Mouse (Mus musculus) MEL (cell line): ENCODE data around the gene Smyd3. TPM values are rescaled to one million over a fixed set of nuclear protein-coding genes. Genes with fewer than 3 reads are reported as not detected.

Experiments
- DNase-seq: peaks from one replicate; pipeline ENCODE4 v3.0.0; 2011; ENCODE audit warnings: low read depth, low spot score
- H3K27ac ChIP-seq: 2 replicates; pipeline ENCODE4 v1.5.1; 2012; ENCODE audit warnings: low read depth, mild to moderate bottlenecking, control low read depth, low read length, moderate library complexity; ENCODE audit not compliant: control insufficient read depth
- H3K27me3 ChIP-seq, 2 experiments: fragments of 150-350 bp in 1 of 2; sonication (generic) in 1 of 2; 2 replicates each; pipeline ENCODE4 v1.6.1; 2012; ENCODE audit warnings: low read length in 2 of 2, mild to moderate bottlenecking in 2 of 2, improper control_type of control experiment in 1 of 2, moderate library complexity in 1 of 2; ENCODE audit not compliant: insufficient read depth in 2 of 2, control insufficient read depth in 1 of 2
- H3K36me3 ChIP-seq, 2 experiments: 2 replicates each; pipeline ENCODE4 v1.6.1; 2012 to 2014; ENCODE audit warnings: low read length in 2 of 2, improper control_type of control experiment in 1 of 2, inconsistent platforms in 1 of 2, mild to moderate bottlenecking in 1 of 2; ENCODE audit not compliant: insufficient read depth in 2 of 2, control insufficient read depth in 1 of 2
- H3K4me1 ChIP-seq, 2 experiments: fragments of 150-350 bp in 1 of 2; sonication (generic) in 1 of 2; 2 replicates each; pipeline ENCODE4 v1.6.1; 2012; ENCODE audit warnings: low read length in 2 of 2, improper control_type of control experiment in 1 of 2, mild to moderate bottlenecking in 1 of 2; ENCODE audit not compliant: insufficient read depth in 2 of 2, control insufficient read depth in 1 of 2
- H3K4me3 ChIP-seq, 2 experiments: fragments of 150-350 bp in 1 of 2; sonication (generic) in 1 of 2; 2 replicates each; pipeline ENCODE4 v1.5.1; 2012; ENCODE audit warnings: low read depth in 2 of 2, low read length in 2 of 2, mild to moderate bottlenecking in 2 of 2, moderate library complexity in 2 of 2, control low read depth in 1 of 2, improper control_type of control experiment in 1 of 2; ENCODE audit not compliant: control insufficient read depth in 1 of 2, insufficient read depth in 1 of 2
- H3K79me2 ChIP-seq: 2 replicates; pipeline ENCODE4 v1.6.1; 2012; ENCODE audit warnings: mild to moderate bottlenecking, low read length, moderate library complexity; ENCODE audit not compliant: control insufficient read depth, poor library complexity, insufficient read depth
- H3K9ac ChIP-seq: 2 replicates; pipeline ENCODE4 v1.6.1; 2012; ENCODE audit warnings: low read depth, mild to moderate bottlenecking, control low read depth, low read length, moderate library complexity; ENCODE audit not compliant: control insufficient read depth, poor library complexity, severe bottlenecking
- H3K9me3 ChIP-seq: fragments of 150-350 bp; sonication (generic); replicated peaks from 2 replicates; pipeline ENCODE4 v1.6.1; 2012; ENCODE audit warnings: mild to moderate bottlenecking, low read length, improper control_type of control experiment, moderate library complexity; ENCODE audit not compliant: insufficient read depth
- BHLHE40 ChIP-seq: IDR thresholded peaks from 2 replicates; pipeline ENCODE4 v1.6.1; 2012; ENCODE audit warnings: low read depth, mild to moderate bottlenecking, inconsistent platforms, low read length, improper control_type of control experiment, borderline replicate concordance
- CTCF ChIP-seq, 3 experiments: IDR thresholded peaks in 2 of 3; conservative IDR thresholded peaks in 1 of 3; 2 replicates each; pipeline ENCODE4 v1.5.1; 2011 to 2012; ENCODE audit warnings: low read length in 3 of 3, low read depth in 2 of 3, mild to moderate bottlenecking in 2 of 3, improper control_type of control experiment in 1 of 3, inconsistent platforms in 1 of 3, mixed read lengths in 1 of 3, moderate library complexity in 1 of 3; ENCODE audit not compliant: control insufficient read depth in 1 of 3, insufficient read depth in 1 of 3, poor library complexity in 1 of 3, severe bottlenecking in 1 of 3
- E2F4 ChIP-seq: IDR thresholded peaks from 2 replicates; pipeline ENCODE4 v1.6.1; 2011; ENCODE audit warnings: low read depth, low read length, improper control_type of control experiment, borderline replicate concordance
- EP300 ChIP-seq, 2 experiments: IDR thresholded peaks; 2 replicates each; pipeline ENCODE4 v1.6.1; 2011; ENCODE audit warnings: improper control_type of control experiment in 2 of 2, low read length in 2 of 2, low read depth in 1 of 2, mild to moderate bottlenecking in 1 of 2
- ETS1 ChIP-seq: IDR thresholded peaks from 2 replicates; pipeline ENCODE4 v1.6.1; 2012; ENCODE audit warnings: low read depth, mild to moderate bottlenecking, inconsistent platforms, low read length, improper control_type of control experiment, moderate library complexity
- GATA1 ChIP-seq: IDR thresholded peaks from 2 replicates; pipeline ENCODE4 v1.6.1; 2011; ENCODE audit warnings: low read depth, low read length, improper control_type of control experiment
- MAFK ChIP-seq: IDR thresholded peaks from 2 replicates; pipeline ENCODE4 v1.6.1; 2011; ENCODE audit warnings: low read depth, mild to moderate bottlenecking, low read length, improper control_type of control experiment, borderline replicate concordance
- MAX ChIP-seq: IDR thresholded peaks from 2 replicates; pipeline ENCODE4 v1.6.1; 2011; ENCODE audit warnings: low read length, improper control_type of control experiment
- MEF2A ChIP-seq: IDR thresholded peaks from 2 replicates; pipeline ENCODE4 v1.6.1; 2014; ENCODE audit warnings: low read depth, mild to moderate bottlenecking, inconsistent platforms, low read length, improper control_type of control experiment; ENCODE audit not compliant: poor library complexity, insufficient replicate concordance, severe bottlenecking; ENCODE audit errors: extremely low read depth
- MYC ChIP-seq: IDR thresholded peaks from 2 replicates; pipeline ENCODE4 v1.6.1; 2011; ENCODE audit warnings: low read depth, mild to moderate bottlenecking, low read length, improper control_type of control experiment, moderate library complexity
- NELFE ChIP-seq: IDR thresholded peaks from 2 replicates; pipeline ENCODE4 v1.6.1; 2011; ENCODE audit warnings: low read depth, low read length, improper control_type of control experiment
- POLR2A ChIP-seq, 2 experiments: IDR thresholded peaks; 2 replicates each; pipeline ENCODE4 v1.6.1; 2011 to 2012; ENCODE audit warnings: low read length in 2 of 2, mild to moderate bottlenecking in 2 of 2, control low read depth in 1 of 2, improper control_type of control experiment in 1 of 2, low read depth in 1 of 2, moderate library complexity in 1 of 2; ENCODE audit not compliant: control insufficient read depth in 1 of 2, insufficient read depth in 1 of 2, poor library complexity in 1 of 2
- POLR2AphosphoS5 ChIP-seq: IDR thresholded peaks from 2 replicates; pipeline ENCODE4 v1.6.1; 2012; ENCODE audit warnings: low read depth, borderline replicate concordance, mild to moderate bottlenecking, inconsistent platforms, low read length, moderate library complexity, mixed read lengths
- RCOR1 ChIP-seq: IDR thresholded peaks from 2 replicates; pipeline ENCODE4 v1.6.1; 2012; ENCODE audit warnings: low read depth, mild to moderate bottlenecking, inconsistent platforms, low read length, improper control_type of control experiment
- SIN3A ChIP-seq: IDR thresholded peaks from 2 replicates; pipeline ENCODE4 v1.6.1; 2012; ENCODE audit warnings: low read length, improper control_type of control experiment, inconsistent platforms
- SMC3 ChIP-seq: IDR thresholded peaks from 2 replicates; pipeline ENCODE4 v1.6.1; 2011; ENCODE audit warnings: low read depth, low read length, improper control_type of control experiment
- TAL1 ChIP-seq: IDR thresholded peaks from 2 replicates; pipeline ENCODE4 v1.6.1; 2012; ENCODE audit warnings: mild to moderate bottlenecking, inconsistent platforms, low read length, moderate library complexity, mixed read lengths
- TBP ChIP-seq: IDR thresholded peaks from 2 replicates; pipeline ENCODE4 v1.8.0; 2011; ENCODE audit warnings: low read depth, low read length, improper control_type of control experiment
- TCF12 ChIP-seq: IDR thresholded peaks from 2 replicates; pipeline ENCODE4 v1.6.1; 2014; ENCODE audit warnings: low read depth, mild to moderate bottlenecking, inconsistent platforms, low read length, improper control_type of control experiment, moderate library complexity
- USF2 ChIP-seq, 2 experiments: IDR thresholded peaks; 2 replicates each; pipeline ENCODE4 v1.6.1; 2011 to 2012; ENCODE audit warnings: improper control_type of control experiment in 2 of 2, low read length in 2 of 2, borderline replicate concordance in 1 of 2, inconsistent platforms in 1 of 2, low read depth in 1 of 2, mild to moderate bottlenecking in 1 of 2; ENCODE audit not compliant: insufficient read depth in 1 of 2
- ZMIZ1 ChIP-seq: IDR thresholded peaks from 2 replicates; pipeline ENCODE4 v1.6.1; 2012; ENCODE audit warnings: low read depth, mild to moderate bottlenecking, inconsistent platforms, low read length, improper control_type of control experiment, moderate library complexity
- polyA plus RNA-seq, 2 experiments: library from polyadenylated mRNA; stranded (reverse) in 1 of 2; unstranded in 1 of 2; fragments of >175 nt in 1 of 2; fragments of >200 nt in 1 of 2; gene quantifications; 2 replicates each; pipeline versions ENCODE4 v1.2.1 to v1.2.4; 2012; ENCODE audit warnings: low replicate concordance in 2 of 2, low read depth in 1 of 2; ENCODE audit not compliant: insufficient read length in 2 of 2, insufficient read depth in 1 of 2, missing spikeins in 1 of 2
- total RNA-seq: library from RNA; depleted of rRNA; stranded (reverse); fragments of 300-350 nt; gene quantifications from 2 replicates; pipeline ENCODE4 v1.2.3, GENCODE M21; 2012

Smyd3 gene
- total and polyA plus RNA-seq, 3 experiments: 13.3 to 18.2 TPM; not detected in 1

GRCm38 (mm10) chr1:179371191-179371590 lies 146.7 kb downstream of the Smyd3 start:
- H3K79me2 ChIP-seq: no peaks in the 10 kb centered on the region
- H3K27me3 ChIP-seq: no peaks in the 10 kb centered on the region
- no peak for TF ChIP-seq TCF12
- TF ChIP-seq SIN3A: no peak
- TF ChIP-seq TAL1: no peak
- TF ChIP-seq MAFK: no peak
- TF ChIP-seq SMC3: no peak
- TF ChIP-seq RCOR1: no peak
- no peak for TF ChIP-seq CTCF (IDR thresholded peaks at IDR 0.05 in 2 of 3, conservative IDR thresholded peaks at IDR 0.05 in 1 of 3; ENCODE audit: control insufficient read depth in 1 of 3, insufficient read depth in 1 of 3, low read depth in 2 of 3, low read length in 3 of 3, poor library complexity in 1 of 3, severe bottlenecking in 1 of 3)
- no peak for TF ChIP-seq ETS1
- no peak for TF ChIP-seq POLR2A (IDR thresholded peaks at IDR 0.05; ENCODE audit: control insufficient read depth in 1 of 2, insufficient read depth in 1 of 2, low read depth in 1 of 2, low read length in 2 of 2, poor library complexity in 1 of 2)
- H3K4me3 ChIP-seq: no peak overlapping the region
- H3K9ac ChIP-seq: no peak overlapping the region
- no peaks in the 10 kb centered on the region for H3K36me3 ChIP-seq
- no peaks in the 10 kb centered on the region for H3K9me3 ChIP-seq
- H3K4me1 ChIP-seq: no peaks in the 10 kb centered on the region
- no peak overlapping the region for H3K27ac ChIP-seq
- DNase-seq: no peak

- Histone ChIP-seq H3K9me3 (no peaks in the 10 kb centered on the region), H3K4me1 (no peaks in the 10 kb centered on the region), H3K27ac (no peak overlapping the region), H3K4me3 (no peak overlapping the region), H3K36me3 (no peaks in the 10 kb centered on the region), H3K79me2 (no peaks in the 10 kb centered on the region), H3K27me3 (no peaks in the 10 kb centered on the region), H3K9ac (no peak overlapping the region)
- no peak for DNase-seq
- TF ChIP-seq MYC: no peak
- no peak for TF ChIP-seq MEF2A
- no peak for TF ChIP-seq MAX
- no peak for TF ChIP-seq E2F4
- TF ChIP-seq ZMIZ1: no peak
- TF ChIP-seq SIN3A: no peak
- TF ChIP-seq NELFE: no peak
- TF ChIP-seq BHLHE40: no peak
- no peak for TF ChIP-seq GATA1
- TF ChIP-seq POLR2AphosphoS5: no peak
- no peak for TF ChIP-seq USF2 (IDR thresholded peaks at IDR 0.05; ENCODE audit: borderline replicate concordance in 1 of 2, insufficient read depth in 1 of 2, low read depth in 1 of 2, low read length in 2 of 2)
- TF ChIP-seq MAFK: no peak
- no peak for TF ChIP-seq TBP
- no peak for TF ChIP-seq POLR2A (IDR thresholded peaks at IDR 0.05; ENCODE audit: control insufficient read depth in 1 of 2, insufficient read depth in 1 of 2, low read depth in 1 of 2, low read length in 2 of 2, poor library complexity in 1 of 2)
- no peak for TF ChIP-seq EP300 (IDR thresholded peaks at IDR 0.05; ENCODE audit: low read depth in 1 of 2, low read length in 2 of 2)
- TF ChIP-seq, all 39 proteins: peak for 0
Observed at GRCm38 (mm10) chr1:179368426-179369010, 149.3 kb downstream of the Smyd3 start.
